Mouse (Mus musculus): ENCODE measurements at regions not wholly inside any gene's neighbourhood (a gene's known extent, or its start where the extent isn't known, plus 50 kb on each side); places are given as distances from the start of the nearest gene placed in this dataset.

GRCm38 (mm10) chr12:9991305-9991704 lies 378.5 kb upstream of the Nt5c1b start:
- H3K4me2 ChIP-seq (ENCODE audit: low read depth, low read length) = no peak overlapping the region
- no peak overlapping the region for H3K9ac ChIP-seq (replicated peaks; ENCODE audit: low read depth, low read length)
- no peak overlapping the region for H3K27ac ChIP-seq (ENCODE audit: low read depth)
- ATAC-seq (ENCODE audit: insufficient read depth, low read depth) (no peak), DNase-seq (ENCODE audit: low spot score) (no peak)
- no peak overlapping the region for H3K4me3 ChIP-seq (ENCODE audit: low read depth, low read length)
- H3K9me3 ChIP-seq (replicated peaks; ENCODE audit: control insufficient read depth, low read length) = no peaks in the 10 kb centered on the region
- WGBS = 84% methylated on average over 1 of the region's 1 CpGs
- no peaks in the 10 kb centered on the region for H3K36me3 ChIP-seq (replicated peaks; ENCODE audit: control insufficient read depth, insufficient read depth, low read length)
- no peaks in the 10 kb centered on the region for H3K27me3 ChIP-seq (ENCODE audit: control insufficient read depth, insufficient read depth, low read length)
- TF ChIP-seq CTCF (IDR thresholded peaks at IDR 0.05; ENCODE audit: low read depth) = no peak
- H3K4me1 ChIP-seq (ENCODE audit: control insufficient read depth, insufficient read depth) = no peaks in the 10 kb centered on the region

GRCm38 (mm10) chr12:9995670-9996069 lies 374.1 kb upstream of the Nt5c1b start:
- no peak for TF ChIP-seq CTCF (IDR thresholded peaks at IDR 0.05; ENCODE audit: low read depth)
- TF ChIP-seq EP300 (IDR thresholded peaks at IDR 0.05; ENCODE audit: low read depth) = no peak
- no peaks in the 10 kb centered on the region for H3K36me3 ChIP-seq (replicated peaks; ENCODE audit: control insufficient read depth, insufficient read depth, low read length)
- no peak overlapping the region for H3K27ac ChIP-seq (ENCODE audit: low read depth)
- no peak for ATAC-seq (ENCODE audit: insufficient read depth, low read depth)
- 61% methylated on average over 3 of the region's 3 CpGs for WGBS
- no peak overlapping the region for H3K4me2 ChIP-seq (ENCODE audit: low read depth, low read length)
- no peak for DNase-seq (ENCODE audit: low spot score)
- no peaks in the 10 kb centered on the region for H3K27me3 ChIP-seq (ENCODE audit: control insufficient read depth, insufficient read depth, low read length)
- no peaks in the 10 kb centered on the region for H3K4me1 ChIP-seq (ENCODE audit: control insufficient read depth, insufficient read depth)
- H3K9me3 ChIP-seq (replicated peaks; ENCODE audit: control insufficient read depth, low read length) = no peaks in the 10 kb centered on the region
- H3K4me3 ChIP-seq (ENCODE audit: low read depth, low read length) = no peak overlapping the region
- no peak overlapping the region for H3K9ac ChIP-seq (replicated peaks; ENCODE audit: low read depth, low read length)

GRCm38 (mm10) chr12:9996455-9997189 lies 373.2 kb upstream of the Nt5c1b start:
- Histone ChIP-seq H3K4me2 (ENCODE audit: low read depth, low read length) (no peak overlapping the region), H3K4me3 (ENCODE audit: low read depth, low read length) (no peak overlapping the region), H3K9ac (replicated peaks; ENCODE audit: low read depth, low read length) (no peak overlapping the region), H3K27ac (ENCODE audit: low read depth) (0 out of 2 replicates have a peak overlapping the region, but pooled peaks have one; percentile 25), H3K36me3 (replicated peaks; ENCODE audit: control insufficient read depth, insufficient read depth, low read length) (no peaks in the 10 kb centered on the region), H3K27me3 (ENCODE audit: control insufficient read depth, insufficient read depth, low read length) (no peaks in the 10 kb centered on the region), H3K9me3 (replicated peaks; ENCODE audit: control insufficient read depth, low read length) (no peaks in the 10 kb centered on the region), H3K4me1 (ENCODE audit: control insufficient read depth, insufficient read depth) (no peaks in the 10 kb centered on the region)
- DNase-seq (ENCODE audit: low spot score) (no peak), ATAC-seq (ENCODE audit: insufficient read depth, low read depth) (no peak)
- WGBS = 53% methylated on average over 5 of the region's 5 CpGs
- TF ChIP-seq EP300 (IDR thresholded peaks at IDR 0.05; ENCODE audit: low read depth) (no peak), CTCF (IDR thresholded peaks at IDR 0.05; ENCODE audit: low read depth) (no peak)

GRCm38 (mm10) chr12:9997190-9997561 lies 372.6 kb upstream of the Nt5c1b start:
- Histone ChIP-seq H3K27me3 (ENCODE audit: control insufficient read depth, insufficient read depth, low read length) (no peaks in the 10 kb centered on the region), H3K4me3 (ENCODE audit: low read depth, low read length) (no peak overlapping the region), H3K4me2 (ENCODE audit: low read depth, low read length) (no peak overlapping the region), H3K4me1 (ENCODE audit: control insufficient read depth, insufficient read depth) (no peaks in the 10 kb centered on the region), H3K36me3 (replicated peaks; ENCODE audit: control insufficient read depth, insufficient read depth, low read length) (no peaks in the 10 kb centered on the region), H3K9me3 (replicated peaks; ENCODE audit: control insufficient read depth, low read length) (no peaks in the 10 kb centered on the region), H3K27ac (ENCODE audit: low read depth) (0 out of 2 replicates have a peak overlapping the region, but pooled peaks have one; percentile 0), H3K9ac (replicated peaks; ENCODE audit: low read depth, low read length) (no peak overlapping the region)
- 73% methylated on average over 9 of the region's 9 CpGs for WGBS
- DNase-seq (ENCODE audit: low spot score) = no peak
- ATAC-seq (ENCODE audit: insufficient read depth, low read depth) = no peak
- TF ChIP-seq EP300 (IDR thresholded peaks at IDR 0.05; ENCODE audit: low read depth) (no peak), CTCF (IDR thresholded peaks at IDR 0.05; ENCODE audit: low read depth) (no peak)

DNA sequence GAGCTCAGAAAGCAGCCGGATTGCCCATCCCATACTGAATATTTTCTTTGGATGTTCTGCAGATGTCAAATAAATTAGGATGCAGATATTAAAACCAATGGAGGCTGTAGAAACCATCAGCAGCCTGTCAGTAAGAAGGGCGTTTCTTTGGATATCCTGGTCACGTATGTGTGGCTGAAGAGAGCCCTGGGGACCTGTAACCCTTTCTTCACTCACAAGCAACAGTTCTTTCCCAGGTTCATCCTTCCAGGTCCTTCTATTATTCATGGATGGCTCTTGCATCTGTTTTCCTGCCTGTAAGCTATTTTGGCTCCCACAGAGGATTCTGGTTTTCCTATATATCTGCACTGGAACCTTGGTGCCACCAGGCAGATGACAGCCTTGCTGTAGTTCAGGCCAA lies 372.2 kb upstream of the Nt5c1b start:
- Histone ChIP-seq H3K27ac (ENCODE audit: low read depth) (no peak overlapping the region), H3K9me3 (replicated peaks; ENCODE audit: control insufficient read depth, low read length) (no peaks in the 10 kb centered on the region), H3K4me3 (ENCODE audit: low read depth, low read length) (no peak overlapping the region), H3K36me3 (replicated peaks; ENCODE audit: control insufficient read depth, insufficient read depth, low read length) (no peaks in the 10 kb centered on the region), H3K27me3 (ENCODE audit: control insufficient read depth, insufficient read depth, low read length) (no peaks in the 10 kb centered on the region), H3K9ac (replicated peaks; ENCODE audit: low read depth, low read length) (no peak overlapping the region), H3K4me2 (ENCODE audit: low read depth, low read length) (no peak overlapping the region), H3K4me1 (ENCODE audit: control insufficient read depth, insufficient read depth) (no peaks in the 10 kb centered on the region)
- DNase-seq (ENCODE audit: low spot score) (no peak), ATAC-seq (ENCODE audit: insufficient read depth, low read depth) (no peak)
- 57% methylated on average over 3 of the region's 3 CpGs for WGBS
- TF ChIP-seq CTCF (IDR thresholded peaks at IDR 0.05; ENCODE audit: low read depth) (no peak), EP300 (IDR thresholded peaks at IDR 0.05; ENCODE audit: low read depth) (no peak)

DNA sequence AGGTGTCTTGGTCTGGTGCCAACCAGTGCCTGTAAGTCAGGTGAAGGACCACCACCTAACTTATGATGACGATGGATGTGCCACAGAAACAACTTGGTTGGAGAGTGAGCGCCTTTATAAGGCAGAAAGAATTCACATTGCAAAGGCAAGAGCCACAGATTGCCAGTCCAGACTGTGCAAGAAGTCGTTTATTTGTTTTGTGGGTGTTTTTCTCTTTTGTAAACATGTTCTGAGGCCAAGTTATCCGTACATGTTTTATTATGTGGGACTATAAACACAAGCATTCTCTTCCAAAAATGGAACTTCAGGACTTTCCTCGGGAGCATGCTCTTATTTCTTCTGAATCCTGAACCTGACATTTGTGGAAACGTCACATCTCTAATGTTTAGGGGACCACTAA lies 369.8 kb upstream of the Nt5c1b start:
- TF ChIP-seq EP300 (IDR thresholded peaks at IDR 0.05; ENCODE audit: low read depth) (no peak), CTCF (IDR thresholded peaks at IDR 0.05; ENCODE audit: low read depth) (no peak)
- DNase-seq (ENCODE audit: low spot score) (no peak), ATAC-seq (ENCODE audit: insufficient read depth, low read depth) (no peak)
- no peaks in the 10 kb centered on the region for H3K4me1 ChIP-seq (ENCODE audit: control insufficient read depth, insufficient read depth)
- no peak overlapping the region for H3K4me3 ChIP-seq (ENCODE audit: low read depth, low read length)
- H3K27me3 ChIP-seq (ENCODE audit: control insufficient read depth, insufficient read depth, low read length) = no peaks in the 10 kb centered on the region
- WGBS = 71% methylated on average over 6 of the region's 6 CpGs
- H3K9me3 ChIP-seq (replicated peaks; ENCODE audit: control insufficient read depth, low read length) = no peaks in the 10 kb centered on the region
- no peak overlapping the region for H3K9ac ChIP-seq (replicated peaks; ENCODE audit: low read depth, low read length)
- H3K36me3 ChIP-seq (replicated peaks; ENCODE audit: control insufficient read depth, insufficient read depth, low read length) = no peaks in the 10 kb centered on the region
- H3K4me2 ChIP-seq (ENCODE audit: low read depth, low read length) = no peak overlapping the region
- H3K27ac ChIP-seq (ENCODE audit: low read depth) = no peak overlapping the region

All from heart, postnatal 0 days (tissue).